Mouse (Mus musculus) hindbrain, embryonic 12.5 days (tissue): ENCODE data around the gene Ebf1. TPM values are rescaled to one million over a fixed set of nuclear protein-coding genes. Genes with fewer than 3 reads are reported as not detected.

ENCODE experiments used
- ATAC-seq: fragments of 200-750 bp; cut with Nextera tagmentation; 2 replicates; pipeline ENCODE4 v1.8.0; 2017; ENCODE audit warnings: moderate TSS enrichment; ENCODE audit not compliant: low FRiP score
- H3K27ac ChIP-seq: fragments of 300-500 bp; sonication (generic); 2 replicates; pipeline ENCODE4 v1.5.1; 2016; ENCODE audit warnings: mild to moderate bottlenecking
- H3K27me3 ChIP-seq: fragments of 300-500 bp; sonication (generic); 2 replicates; pipeline ENCODE4 v1.6.1; 2016; ENCODE audit warnings: mild to moderate bottlenecking
- H3K36me3 ChIP-seq: fragments of 300-500 bp; sonication (generic); 2 replicates; pipeline ENCODE4 v1.6.1; 2016; ENCODE audit warnings: mild to moderate bottlenecking
- H3K4me1 ChIP-seq: fragments of 300-500 bp; sonication (generic); 2 replicates; pipeline ENCODE4 v1.6.1; 2016
- H3K4me2 ChIP-seq: fragments of 300-500 bp; sonication (generic); replicated peaks from 2 replicates; pipeline ENCODE4 v1.6.1; 2016; ENCODE audit warnings: mild to moderate bottlenecking
- H3K4me3 ChIP-seq: fragments of 300-500 bp; sonication (generic); 2 replicates; pipeline ENCODE4 v1.5.1; 2016; ENCODE audit warnings: mild to moderate bottlenecking
- H3K9ac ChIP-seq: fragments of 300-500 bp; sonication (generic); 2 replicates; pipeline ENCODE4 v1.6.1; 2016; ENCODE audit warnings: mild to moderate bottlenecking, moderate library complexity
- H3K9me3 ChIP-seq: fragments of 300-500 bp; sonication (generic); replicated peaks from 2 replicates; pipeline ENCODE4 v1.6.1; 2016; ENCODE audit warnings: mild to moderate bottlenecking
- WGBS: fragments of 180-500 bp; shearing (Covaris S2); methylation state at CpG from one replicate; pipeline ENCODE4 v1.1.7; 2016; 5-methylcytosine and 5-hydroxymethylcytosine counted together
- polyA plus RNA-seq: library from polyadenylated mRNA; unstranded; fragments of >200 nt; fragmentation: Nextera tagmentation; extraction: Ambion mirVana; gene quantifications from 2 replicates; pipeline ENCODE4 v1.2.1, GENCODE M21; 2016

Gene Ebf1
- polyA plus RNA-seq, 1 experiment from 2014 or later = 111 TPM

- peak overlapping the region; percentile 74 for H3K27ac ChIP-seq
Measured at GRCm38 (mm10) chr11:44682703-44683539, 65.8 kb downstream of the Ebf1 start.

GRCm38 (mm10) chr11:44684486-44685076, 67.5 kb downstream of the Ebf1 start:
- Histone ChIP-seq H3K9ac (no peak overlapping the region), H3K9me3 (no peaks in the 10 kb centered on the region), H3K4me1 (peaks cover 59% of the 10 kb centered on the region), H3K27ac (peak overlapping the region; percentile 65), H3K36me3 (no peaks in the 10 kb centered on the region), H3K4me3 (no peak overlapping the region), H3K4me2 (0 out of 2 replicates have a peak overlapping the region, but pooled peaks have one; percentile 0), H3K27me3 (no peaks in the 10 kb centered on the region)
- no peak for ATAC-seq
- WGBS = 54% methylated on average over 20 of the region's 20 CpGs

More at GRCm38 (mm10) chr11:44682703-44683539, 65.8 kb downstream of the Ebf1 start:
- Histone ChIP-seq H3K9ac (0 out of 2 replicates have a peak overlapping the region, but pooled peaks have one; percentile 32), H3K9me3 (no peaks in the 10 kb centered on the region), H3K4me2 (peak overlapping the region; percentile 19; the same call in 1 of the 2 replicates), H3K4me3 (no peak overlapping the region), H3K27me3 (no peaks in the 10 kb centered on the region), H3K36me3 (no peaks in the 10 kb centered on the region), H3K4me1 (peaks cover 58% of the 10 kb centered on the region)
- peak; percentile 68 for ATAC-seq
- WGBS = 21% methylated on average over 18 of the region's 18 CpGs

GRCm38 (mm10) chr11:44685129-44685528, 68.0 kb downstream of the Ebf1 start:
- Histone ChIP-seq H3K27ac (peak overlapping the region; percentile 45; the same call in 1 of the 2 replicates), H3K4me1 (peaks cover 62% of the 10 kb centered on the region), H3K9me3 (no peaks in the 10 kb centered on the region), H3K36me3 (no peaks in the 10 kb centered on the region), H3K9ac (no peak overlapping the region), H3K4me2 (no peak overlapping the region), H3K4me3 (no peak overlapping the region), H3K27me3 (no peaks in the 10 kb centered on the region)
- no peak for ATAC-seq
- 73% methylated on average over 3 of the region's 3 CpGs for WGBS

- H3K4me2 ChIP-seq = peak overlapping the region; percentile 0; the same call in 1 of the 2 replicates
- H3K4me1 ChIP-seq = peaks cover 58% of the 10 kb centered on the region
- ATAC-seq = no peak
- WGBS = 36% methylated on average over 21 of the region's 21 CpGs
- H3K9ac ChIP-seq = no peak overlapping the region
- H3K4me3 ChIP-seq = no peak overlapping the region
- no peaks in the 10 kb centered on the region for H3K27me3 ChIP-seq
- H3K27ac ChIP-seq = peak overlapping the region; percentile 45
- no peaks in the 10 kb centered on the region for H3K9me3 ChIP-seq
- no peaks in the 10 kb centered on the region for H3K36me3 ChIP-seq
Measured at GRCm38 (mm10) chr11:44685911-44686361, 68.8 kb downstream of the Ebf1 start.

- Histone ChIP-seq H3K4me2 (peak overlapping the region; percentile 0; the same call in 1 of the 2 replicates), H3K36me3 (no peaks in the 10 kb centered on the region), H3K27ac (peak overlapping the region; percentile 35; the same call in 1 of the 2 replicates), H3K9me3 (no peaks in the 10 kb centered on the region), H3K9ac (no peak overlapping the region), H3K27me3 (no peaks in the 10 kb centered on the region), H3K4me3 (no peak overlapping the region), H3K4me1 (peaks cover 54% of the 10 kb centered on the region)
- no peak for ATAC-seq
- 80% methylated on average over 12 of the region's 12 CpGs for WGBS
Measured at GRCm38 (mm10) chr11:44686378-44686777, 69.3 kb downstream of the Ebf1 start.

- no peak overlapping the region for H3K9ac ChIP-seq
- no peaks in the 10 kb centered on the region for H3K36me3 ChIP-seq
- H3K4me2 ChIP-seq = no peak overlapping the region
- H3K27ac ChIP-seq = no peak overlapping the region
- no peaks in the 10 kb centered on the region for H3K27me3 ChIP-seq
- no peaks in the 10 kb centered on the region for H3K9me3 ChIP-seq
- WGBS = 81% methylated on average over 3 of the region's 3 CpGs
- no peak for ATAC-seq
- H3K4me1 ChIP-seq = peaks cover 39% of the 10 kb centered on the region
- no peak overlapping the region for H3K4me3 ChIP-seq
Measured at GRCm38 (mm10) chr11:44688542-44688941, 71.4 kb downstream of the Ebf1 start.

- 74% methylated on average over 7 of the region's 7 CpGs for WGBS
- Histone ChIP-seq H3K4me1 (peaks cover 30% of the 10 kb centered on the region), H3K27me3 (no peaks in the 10 kb centered on the region)
Measured at GRCm38 (mm10) chr11:44689571-44690264, 72.6 kb downstream of the Ebf1 start.

GRCm38 (mm10) chr11:44690265-44690572, 73.1 kb downstream of the Ebf1 start:
- no peak overlapping the region for H3K4me3 ChIP-seq
- H3K4me2 ChIP-seq = no peak overlapping the region
- H3K27me3 ChIP-seq = no peaks in the 10 kb centered on the region
- no peaks in the 10 kb centered on the region for H3K9me3 ChIP-seq
- peaks cover 25% of the 10 kb centered on the region for H3K4me1 ChIP-seq
- no peak overlapping the region for H3K27ac ChIP-seq
- H3K9ac ChIP-seq = no peak overlapping the region
- no peak for ATAC-seq
- H3K36me3 ChIP-seq = no peaks in the 10 kb centered on the region
- WGBS = 86% methylated on average over 5 of the region's 5 CpGs

More at GRCm38 (mm10) chr11:44689571-44690264, 72.6 kb downstream of the Ebf1 start:
- no peak overlapping the region for H3K27ac ChIP-seq
- no peak overlapping the region for H3K9ac ChIP-seq
- no peak for ATAC-seq
- H3K4me3 ChIP-seq = no peak overlapping the region
- H3K4me2 ChIP-seq = no peak overlapping the region
- H3K36me3 ChIP-seq = no peaks in the 10 kb centered on the region
- H3K9me3 ChIP-seq = no peaks in the 10 kb centered on the region

GRCm38 (mm10) chr11:44695416-44695815, 78.3 kb downstream of the Ebf1 start:
- H3K4me1 ChIP-seq = peaks cover 19% of the 10 kb centered on the region
- no peaks in the 10 kb centered on the region for H3K36me3 ChIP-seq
- WGBS = 94% methylated on average over 9 of the region's 9 CpGs
- H3K27ac ChIP-seq = no peak overlapping the region
- no peak overlapping the region for H3K4me2 ChIP-seq
- H3K9me3 ChIP-seq = no peaks in the 10 kb centered on the region
- ATAC-seq = no peak
- H3K9ac ChIP-seq = no peak overlapping the region
- H3K27me3 ChIP-seq = no peaks in the 10 kb centered on the region
- no peak overlapping the region for H3K4me3 ChIP-seq

- Histone ChIP-seq H3K9me3 (no peaks in the 10 kb centered on the region), H3K27ac (peak overlapping the region; percentile 71), H3K4me2 (peak overlapping the region; percentile 43), H3K4me3 (no peak overlapping the region), H3K9ac (no peak overlapping the region; the same call in 1 of the 2 replicates), H3K27me3 (no peaks in the 10 kb centered on the region), H3K36me3 (no peaks in the 10 kb centered on the region), H3K4me1 (peaks cover 28% of the 10 kb centered on the region)
- ATAC-seq = peak; percentile 74
- WGBS = 6% methylated on average over 16 of the region's 16 CpGs
Measured at GRCm38 (mm10) chr11:44696539-44697201, 79.6 kb downstream of the Ebf1 start.

- no peaks in the 10 kb centered on the region for H3K9me3 ChIP-seq
- H3K27ac ChIP-seq = no peak overlapping the region
- H3K4me1 ChIP-seq = peaks cover 25% of the 10 kb centered on the region
- no peak for ATAC-seq
- 67% methylated on average over 4 of the region's 4 CpGs for WGBS
- no peak overlapping the region for H3K9ac ChIP-seq
- no peaks in the 10 kb centered on the region for H3K27me3 ChIP-seq
- H3K4me2 ChIP-seq = no peak overlapping the region
- no peak overlapping the region for H3K4me3 ChIP-seq
- H3K36me3 ChIP-seq = no peaks in the 10 kb centered on the region
Measured at GRCm38 (mm10) chr11:44700181-44700580, 83.1 kb downstream of the Ebf1 start.
